Mouse (Mus musculus) kidney, embryonic 14.5 days (tissue): ENCODE data around the gene Usp33. TPM values are rescaled to one million over a fixed set of nuclear protein-coding genes. Genes with fewer than 3 reads are reported as not detected.

ENCODE experiments used
- ATAC-seq: fragments of 200-750 bp; cut with Nextera tagmentation; 2 replicates; pipeline ENCODE4 v1.8.0; 2017; ENCODE audit warnings: moderate number of reproducible peaks, mild to moderate bottlenecking, moderate TSS enrichment, moderate library complexity; ENCODE audit not compliant: low FRiP score, low TSS enrichment
- H3K27ac ChIP-seq: fragments of 300-500 bp; sonication (generic); 2 replicates; pipeline ENCODE4 v1.5.1; 2014; ENCODE audit warnings: low read depth, mild to moderate bottlenecking, low read length, moderate library complexity, mixed read lengths
- H3K27me3 ChIP-seq: fragments of 300-500 bp; sonication (generic); 2 replicates; pipeline ENCODE4 v1.6.1; 2014; ENCODE audit warnings: mild to moderate bottlenecking, low read length; ENCODE audit not compliant: control insufficient read depth, insufficient read depth
- H3K36me3 ChIP-seq: fragments of 300-500 bp; sonication (generic); 2 replicates; pipeline ENCODE4 v1.6.1; 2014; ENCODE audit warnings: low read length, mixed read lengths; ENCODE audit not compliant: control insufficient read depth, insufficient read depth
- H3K4me1 ChIP-seq: fragments of 300-500 bp; sonication (generic); 2 replicates; pipeline ENCODE4 v1.6.1; 2014; ENCODE audit warnings: low read length, mixed read lengths; ENCODE audit not compliant: control insufficient read depth, insufficient read depth
- H3K4me2 ChIP-seq: fragments of 300-500 bp; sonication (generic); replicated peaks from 2 replicates; pipeline ENCODE4 v1.6.1; 2014; ENCODE audit warnings: low read depth, mild to moderate bottlenecking, low read length
- H3K4me3 ChIP-seq: fragments of 300-500 bp; sonication (generic); 2 replicates; pipeline ENCODE4 v1.5.1; 2014; ENCODE audit warnings: mild to moderate bottlenecking, low read length
- H3K9ac ChIP-seq: fragments of 300-500 bp; sonication (generic); 2 replicates; pipeline ENCODE4 v1.6.1; 2014; ENCODE audit warnings: low read depth, mild to moderate bottlenecking, low read length, moderate library complexity
- H3K9me3 ChIP-seq: fragments of 300-500 bp; sonication (generic); 2 replicates; pipeline ENCODE4 v1.6.1; 2016; ENCODE audit warnings: low read length; ENCODE audit not compliant: control insufficient read depth
- WGBS: fragments of 180-500 bp; shearing (Covaris S2); extraction: QIAGEN DNeasy Blood & Tissue Kit; methylation state at CpG from one replicate; pipeline ENCODE4 v1.1.7; 2014; 5-methylcytosine and 5-hydroxymethylcytosine counted together
- polyA plus RNA-seq: library from polyadenylated mRNA; unstranded; fragments of >200 nt; fragmentation: Nextera tagmentation; extraction: Ambion mirVana; gene quantifications from 2 replicates; pipeline ENCODE4 v1.2.1, GENCODE M21; 2014

The Usp33 gene
- polyA plus RNA-seq, 1 experiment from 2014 or later, result 44.4 TPM

DNA sequence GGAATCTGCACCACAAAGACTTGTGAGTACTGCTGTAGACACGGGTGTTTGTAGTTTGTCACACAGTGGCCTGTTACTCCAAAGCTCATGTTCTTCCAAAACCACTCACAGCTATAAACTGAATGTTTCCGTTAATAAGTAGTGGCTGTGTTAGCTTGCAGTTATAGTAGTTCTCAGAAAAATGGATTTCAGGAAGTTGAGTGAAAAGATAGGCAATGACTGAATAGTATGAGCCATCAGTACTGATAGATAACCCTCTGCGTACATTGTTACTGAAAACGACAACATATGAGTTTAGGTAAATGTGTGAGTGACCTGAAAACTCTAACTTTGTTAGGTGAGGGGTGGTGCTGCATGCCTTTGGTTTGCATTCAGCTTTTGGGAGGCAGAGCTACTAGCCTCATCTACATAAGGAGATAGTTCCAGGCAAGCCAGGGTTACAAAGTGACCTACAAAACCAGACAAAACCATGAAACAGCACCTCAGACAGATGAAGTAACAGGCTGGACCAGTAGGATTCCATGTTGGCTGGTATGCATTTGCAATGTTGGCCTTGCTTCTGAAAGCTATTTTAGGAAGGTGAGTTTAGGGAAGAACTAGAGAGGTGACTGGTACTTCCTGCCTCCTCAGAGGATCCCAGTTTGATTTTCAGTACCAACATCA is 59.8 kb downstream of the Usp33 start:
- ATAC-seq, result no peak
- 84% methylated on average over 4 of the region's 4 CpGs for WGBS
- no peaks in the 10 kb centered on the region for H3K9me3 ChIP-seq
- no peak overlapping the region for H3K4me3 ChIP-seq
- H3K4me1 ChIP-seq, result peaks cover 32% of the 10 kb centered on the region
- no peak overlapping the region for H3K27ac ChIP-seq
- H3K9ac ChIP-seq, result no peak overlapping the region
- no peaks in the 10 kb centered on the region for H3K36me3 ChIP-seq
- H3K4me2 ChIP-seq, result no peak overlapping the region
- no peaks in the 10 kb centered on the region for H3K27me3 ChIP-seq

DNA sequence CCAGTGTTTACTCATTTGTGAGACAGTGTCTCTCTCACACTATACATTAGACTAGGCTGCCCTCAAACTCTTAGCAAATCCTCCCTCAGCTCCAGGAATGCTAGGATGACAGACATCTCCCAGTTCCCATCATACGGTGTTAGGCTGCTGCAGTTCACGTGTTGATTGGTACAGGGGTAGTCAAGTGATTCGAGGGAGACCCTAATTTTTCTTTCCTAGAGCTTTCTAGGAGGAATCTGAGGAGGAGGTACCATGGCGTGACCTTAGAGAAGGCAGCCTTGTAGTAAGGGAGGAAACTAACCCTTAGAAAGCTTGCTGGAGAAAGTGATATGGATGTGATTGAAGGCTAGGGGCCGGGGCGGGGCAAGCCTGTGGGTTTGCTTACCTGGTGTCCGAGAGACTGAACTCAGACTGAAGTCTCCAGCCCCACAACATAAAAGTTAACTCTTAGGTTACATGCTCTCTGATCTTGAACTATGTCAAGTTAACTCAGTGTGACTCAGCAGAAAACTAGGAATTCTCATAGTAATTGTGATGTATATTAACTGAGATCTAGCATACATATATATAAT is 64.8 kb downstream of the Usp33 start:
- WGBS, result 38% methylated on average over 7 of the region's 7 CpGs
- H3K4me1 ChIP-seq, result peaks cover 15% of the 10 kb centered on the region; the same call in 1 of the 2 replicates
- no peak overlapping the region for H3K27ac ChIP-seq
- no peaks in the 10 kb centered on the region for H3K9me3 ChIP-seq
- no peak overlapping the region for H3K4me3 ChIP-seq
- no peaks in the 10 kb centered on the region for H3K36me3 ChIP-seq
- H3K27me3 ChIP-seq, result no peaks in the 10 kb centered on the region
- no peak overlapping the region for H3K4me2 ChIP-seq
- ATAC-seq, result peak; percentile 62; the same call in 1 of the 2 replicates
- H3K9ac ChIP-seq, result no peak overlapping the region

DNA sequence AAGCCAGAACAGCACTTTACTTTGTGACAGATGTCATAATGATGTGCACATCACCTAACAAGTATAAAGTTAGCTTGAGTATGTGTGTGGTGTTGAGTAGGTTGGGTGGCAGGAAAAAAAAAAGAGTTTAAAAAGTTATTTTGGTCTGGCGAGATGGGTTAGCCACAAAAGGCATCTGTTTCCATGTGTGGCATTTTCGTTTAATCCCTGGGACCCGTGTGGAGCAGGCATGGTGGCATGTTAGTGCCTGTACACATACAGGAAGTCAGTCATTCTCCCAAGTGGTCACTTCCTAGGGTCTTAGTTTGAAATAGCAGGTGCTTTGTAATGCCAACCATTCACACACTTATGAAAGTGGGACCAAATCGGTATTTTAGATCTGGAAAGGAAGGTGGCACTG is 66.1 kb downstream of the Usp33 start:
- Histone ChIP-seq H3K27me3 (no peaks in the 10 kb centered on the region), H3K4me3 (no peak overlapping the region), H3K4me2 (no peak overlapping the region), H3K27ac (no peak overlapping the region), H3K36me3 (no peaks in the 10 kb centered on the region), H3K9ac (no peak overlapping the region), H3K4me1 (peaks cover 12% of the 10 kb centered on the region; the same call in 1 of the 2 replicates), H3K9me3 (no peaks in the 10 kb centered on the region)
- 85% methylated on average over 4 of the region's 4 CpGs for WGBS
- no peak for ATAC-seq

DNA sequence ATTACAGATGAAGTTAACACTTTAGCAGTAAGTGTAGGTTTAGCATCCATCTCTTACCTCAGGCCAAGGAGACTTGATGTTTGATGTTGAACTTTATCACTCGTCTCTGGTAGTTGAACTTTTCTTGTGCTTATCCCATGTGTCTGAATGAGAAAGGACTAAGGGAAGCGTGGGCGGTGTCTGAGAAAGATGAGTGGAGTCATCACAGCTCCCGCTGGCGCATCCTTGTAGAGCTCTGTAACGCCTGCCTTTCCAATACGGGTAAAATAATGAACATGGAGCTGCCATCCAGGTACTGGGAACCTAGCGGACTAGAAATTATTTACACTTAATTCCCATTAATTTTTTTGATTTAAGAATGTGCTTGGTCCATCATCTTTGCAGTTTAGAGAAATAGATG is 82.6 kb downstream of the Usp33 start:
- WGBS, result 93% methylated on average over 8 of the region's 8 CpGs
- no peaks in the 10 kb centered on the region for H3K27me3 ChIP-seq
- no peak overlapping the region for H3K27ac ChIP-seq
- H3K9ac ChIP-seq, result no peak overlapping the region
- no peak overlapping the region for H3K4me2 ChIP-seq
- no peaks in the 10 kb centered on the region for H3K4me1 ChIP-seq
- no peaks in the 10 kb centered on the region for H3K9me3 ChIP-seq
- ATAC-seq, result no peak
- peaks cover 20% of the 10 kb centered on the region for H3K36me3 ChIP-seq
- no peak overlapping the region for H3K4me3 ChIP-seq

DNA sequence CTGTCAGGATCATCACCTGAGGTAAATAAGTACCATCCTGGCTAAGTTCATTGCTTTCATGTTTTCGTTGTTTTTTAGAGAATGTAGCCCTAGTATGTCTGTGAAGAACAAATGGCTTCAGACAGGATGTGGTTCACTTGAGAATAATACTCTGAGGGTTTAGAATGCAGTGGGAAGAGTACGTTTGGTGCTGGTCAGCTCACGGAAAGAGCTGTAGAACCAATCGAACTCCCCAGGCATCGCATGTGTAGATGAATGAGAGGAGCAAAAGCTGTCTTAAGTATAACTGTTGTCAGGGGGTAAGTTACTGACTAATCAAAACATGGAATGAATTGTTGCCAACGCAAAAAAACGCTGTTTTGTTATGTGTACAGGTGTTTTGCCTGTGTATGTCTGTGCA is 86.4 kb downstream of the Usp33 start:
- ATAC-seq, result no peak
- no peak overlapping the region for H3K4me2 ChIP-seq
- H3K36me3 ChIP-seq, result peaks cover 13% of the 10 kb centered on the region
- H3K9me3 ChIP-seq, result no peaks in the 10 kb centered on the region
- no peak overlapping the region for H3K27ac ChIP-seq
- no peaks in the 10 kb centered on the region for H3K27me3 ChIP-seq
- no peaks in the 10 kb centered on the region for H3K4me1 ChIP-seq
- no peak overlapping the region for H3K4me3 ChIP-seq
- 95% methylated on average over 7 of the region's 7 CpGs for WGBS
- H3K9ac ChIP-seq, result no peak overlapping the region

DNA sequence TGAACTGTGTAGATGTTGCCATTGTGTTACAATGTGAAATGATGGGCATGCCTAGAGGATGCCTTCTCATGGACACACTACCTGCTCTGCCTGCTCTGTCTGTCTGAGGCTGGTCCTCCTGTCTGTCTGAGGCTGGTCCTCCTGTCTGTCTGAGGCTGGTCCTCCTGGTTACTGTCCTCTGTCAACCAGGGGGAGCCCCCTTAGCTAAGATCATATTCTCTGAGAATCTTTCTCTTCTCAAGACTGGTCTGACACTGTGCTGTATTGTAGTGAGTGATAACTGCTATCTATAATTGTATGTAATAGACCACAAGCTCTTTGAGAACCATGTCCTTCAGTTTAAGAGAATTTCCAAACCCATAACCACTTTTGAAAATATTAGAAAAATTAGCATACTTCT is 89.3 kb downstream of the Usp33 start:
- H3K4me3 ChIP-seq, result no peak overlapping the region
- H3K4me1 ChIP-seq, result no peaks in the 10 kb centered on the region
- no peak overlapping the region for H3K4me2 ChIP-seq
- no peak for ATAC-seq
- H3K36me3 ChIP-seq, result no peaks in the 10 kb centered on the region; the same call in 1 of the 2 replicates
- no peak overlapping the region for H3K9ac ChIP-seq
- no peaks in the 10 kb centered on the region for H3K9me3 ChIP-seq
- H3K27me3 ChIP-seq, result no peaks in the 10 kb centered on the region
- no peak overlapping the region for H3K27ac ChIP-seq

DNA sequence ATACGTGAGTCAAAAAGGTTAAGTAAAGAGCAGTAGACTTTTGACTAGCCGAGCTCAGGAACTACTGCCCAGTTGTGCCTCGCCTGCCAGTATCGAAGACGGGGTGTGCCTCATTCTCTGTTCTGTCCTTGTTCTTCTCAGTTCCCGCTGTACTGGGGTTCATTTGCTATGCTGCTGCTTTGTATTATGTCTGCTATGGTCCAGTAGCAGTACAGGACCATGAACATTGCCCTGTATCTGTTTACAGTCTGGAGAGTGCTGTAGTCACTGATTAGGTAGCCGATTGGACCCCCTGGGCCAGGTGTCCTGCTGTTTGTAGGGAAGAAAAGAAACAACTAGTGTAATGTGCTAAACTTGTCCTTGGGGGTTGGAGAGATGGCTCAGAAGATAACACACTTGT is 91.8 kb downstream of the Usp33 start:
- WGBS, result 93% methylated on average over 7 of the region's 7 CpGs
- H3K27ac ChIP-seq, result no peak overlapping the region
- ATAC-seq, result no peak

DNA sequence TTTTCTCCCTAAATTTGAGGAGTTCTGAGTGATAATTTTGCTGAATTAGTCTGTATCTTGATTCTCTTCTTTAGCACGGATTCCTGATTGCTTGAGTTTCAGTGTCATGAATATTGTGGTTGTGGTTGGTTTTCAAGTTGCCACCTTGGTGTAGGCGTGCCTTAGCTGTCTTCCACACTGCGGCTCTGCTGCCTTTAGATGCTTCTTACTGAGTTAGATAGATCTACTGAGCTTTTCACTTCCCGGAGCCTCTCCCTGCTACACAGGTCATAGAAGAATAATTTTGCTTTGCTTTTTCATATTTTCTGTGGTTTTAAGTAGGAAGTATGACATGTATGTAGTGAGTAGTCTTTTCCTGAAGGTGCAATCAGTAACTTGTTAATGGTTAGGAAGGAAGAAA is 96.5 kb downstream of the Usp33 start:
- Histone ChIP-seq H3K27ac (no peak overlapping the region), H3K4me3 (no peak overlapping the region), H3K4me1 (no peaks in the 10 kb centered on the region), H3K27me3 (no peaks in the 10 kb centered on the region), H3K9me3 (no peaks in the 10 kb centered on the region), H3K36me3 (peaks cover 7% of the 10 kb centered on the region; the same call in 1 of the 2 replicates), H3K9ac (no peak overlapping the region), H3K4me2 (no peak overlapping the region)
- WGBS, result 92% methylated on average over 4 of the region's 4 CpGs
- no peak for ATAC-seq

More for the DNA sequence above, 91.8 kb downstream of the Usp33 start:
- Histone ChIP-seq H3K27me3 (no peaks in the 10 kb centered on the region), H3K9ac (no peak overlapping the region), H3K9me3 (no peaks in the 10 kb centered on the region), H3K36me3 (peaks cover 2% of the 10 kb centered on the region; the same call in 1 of the 2 replicates), H3K4me1 (no peaks in the 10 kb centered on the region), H3K4me3 (no peak overlapping the region), H3K4me2 (no peak overlapping the region)
